Mouse (Mus musculus) myocyte (in vitro differentiated cells): Measurements from ENCODE around the gene Tbc1d9b.

Source experiments
- CEBPB ChIP-seq: IDR thresholded peaks from 2 replicates; pipeline ENCODE4 v1.6.1; 2011; ENCODE audit warnings: mild to moderate bottlenecking, moderate library complexity; ENCODE audit not compliant: poor library complexity, insufficient read depth, severe bottlenecking
- MAX ChIP-seq: IDR thresholded peaks from one replicate; pipeline ENCODE4 v1.6.1; 2011; ENCODE audit warnings: low read depth, mild to moderate bottlenecking, control low read depth
- MYOD1 ChIP-seq, 3 experiments: IDR thresholded peaks; one replicate each; pipeline ENCODE4 v1.6.1; 2011; ENCODE audit warnings: control low read depth in 2 of 3, low read depth in 2 of 3, mild to moderate bottlenecking in 2 of 3, moderate library complexity in 1 of 3; ENCODE audit not compliant: insufficient read length in 2 of 3, control insufficient read depth in 1 of 3
- POLR2A ChIP-seq: IDR thresholded peaks from one replicate; pipeline ENCODE4 v1.6.1; 2011; ENCODE audit warnings: low read depth, mild to moderate bottlenecking, control low read depth, moderate library complexity; ENCODE audit not compliant: insufficient read length
- POLR2AphosphoS2 ChIP-seq: IDR thresholded peaks from one replicate; pipeline ENCODE4 v1.6.1; 2011; ENCODE audit warnings: low read depth, control low read depth; ENCODE audit not compliant: insufficient read length
- TCF12 ChIP-seq: IDR thresholded peaks from one replicate; pipeline ENCODE4 v1.6.1; 2011; ENCODE audit warnings: mild to moderate bottlenecking, control low read depth; ENCODE audit not compliant: poor library complexity, insufficient read depth, severe bottlenecking
- TCF3 ChIP-seq: IDR thresholded peaks from one replicate; pipeline ENCODE4 v1.6.1; 2011; ENCODE audit warnings: low read depth, control low read depth; ENCODE audit not compliant: insufficient read length
- USF1 ChIP-seq: IDR thresholded peaks from one replicate; pipeline ENCODE4 v1.6.1; 2011; ENCODE audit warnings: low read depth, mild to moderate bottlenecking, control low read depth, moderate library complexity

DNA sequence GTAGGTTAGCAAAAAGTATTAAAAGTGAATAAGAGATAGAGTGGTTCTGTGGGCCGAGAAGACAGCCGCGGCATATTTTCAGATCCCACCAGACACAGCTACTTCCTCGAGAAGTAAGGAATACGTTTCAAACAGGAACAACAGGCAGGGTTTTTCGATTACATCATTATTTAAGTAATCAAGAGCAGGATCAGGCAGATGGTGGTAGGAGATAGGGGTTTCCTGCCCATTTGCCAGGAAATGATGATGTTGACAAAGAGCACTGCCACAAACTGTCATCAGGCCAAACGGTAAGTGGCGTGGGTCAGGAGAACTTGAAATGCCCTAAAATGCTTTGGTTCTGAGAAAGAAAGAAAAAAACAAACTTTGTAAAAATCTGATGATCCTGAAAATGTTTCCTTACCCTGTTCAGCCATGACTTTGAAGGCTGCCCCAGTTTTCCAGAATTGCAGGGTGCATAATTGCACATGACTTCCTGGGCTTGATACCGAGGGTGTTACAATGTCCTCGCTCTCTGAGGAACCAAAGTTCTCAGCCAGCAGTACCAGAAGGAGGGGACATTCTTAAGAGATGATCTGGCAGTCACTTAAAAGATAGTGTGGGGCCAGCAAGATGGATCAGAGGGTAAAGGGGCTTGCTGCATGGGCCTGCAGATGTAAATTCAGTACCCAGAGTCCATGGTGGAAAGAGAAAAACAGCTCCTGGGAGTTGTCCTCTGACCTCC is 3.1 kb downstream of the Tbc1d9b start:
- TF ChIP-seq POLR2A (no peak), USF1 (no peak), POLR2AphosphoS2 (no peak), MAX (no peak), TCF12 (no peak), TCF3 (no peak), CEBPB (no peak), MYOD1 (IDR thresholded peaks at IDR 0.05; ENCODE audit: control insufficient read depth in 1 of 3, insufficient read length in 2 of 3, low read depth in 2 of 3) (no peak)
